9 mouse cellular contexts compared by ENCODE assay signal in the genomic region with DNA sequence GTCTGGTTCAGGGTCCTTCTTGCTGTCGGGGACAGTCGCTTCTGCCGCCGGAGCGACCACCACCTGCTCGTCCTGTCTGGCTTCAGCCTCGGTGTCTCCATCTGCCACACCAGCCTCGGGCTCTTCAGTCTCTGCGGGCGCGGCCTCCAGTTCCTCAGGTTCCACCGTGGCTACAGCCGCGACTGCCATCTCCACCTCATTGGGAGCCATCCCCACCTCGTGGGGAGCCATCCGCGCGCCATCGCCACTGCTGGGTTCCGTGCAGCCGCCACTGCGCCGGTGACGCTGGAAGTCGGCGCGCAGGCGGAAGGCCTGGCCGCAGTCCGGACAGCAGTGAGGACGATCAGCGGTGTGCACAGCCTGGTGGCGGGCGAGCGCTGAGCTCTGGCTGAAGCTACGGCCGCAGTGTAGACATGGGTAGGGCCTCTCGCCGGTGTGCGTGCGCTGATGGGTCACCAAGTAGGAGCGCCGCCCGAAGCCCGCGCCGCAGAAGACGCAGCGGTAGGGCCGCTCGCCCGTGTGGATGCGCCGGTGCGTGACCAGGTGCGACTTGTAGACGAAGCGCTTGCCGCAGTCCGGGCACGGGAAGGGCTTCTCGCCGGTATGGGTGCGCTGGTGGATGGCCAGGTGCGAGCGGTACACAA. TPM values are rescaled to one million over a fixed set of nuclear protein-coding genes. Genes with fewer than 3 reads are reported as not detected.
DNase-seq lines count a peak whose midpoint lies in the region; ATAC-seq and TF ChIP-seq lines count a peak whose summit lies in the region.
"Had no signal": no experiment of that assay in that cellular context is flagged by ENCODE, and none has a peak within 500 bp of the region (broad histone marks: within the 10 kb centered on the region; RNA-seq: fewer than 3 reads in every experiment).

No protein-coding gene starts in this region.

- WGBS in forebrain, embryonic 15.5 days, result 24% methylated on average over 66 of the region's 66 CpGs
- WGBS in midbrain, postnatal 0 days, result 33% methylated on average over 63 of the region's 66 CpGs
- 42% methylated on average over 66 of the region's 66 CpGs for WGBS in lung, adult 2 months

- peaks cover 20% of the 10 kb centered on the region for H3K4me1 ChIP-seq in forebrain, embryonic 15.5 days
- H3K4me1 ChIP-seq in midbrain, postnatal 0 days (ENCODE audit: insufficient read depth, low read length), result no peaks in the 10 kb centered on the region
- no peaks in the 10 kb centered on the region; the same call in 1 of the 2 replicates for H3K4me1 ChIP-seq in lung, adult 2 months (ENCODE audit: control insufficient read depth, insufficient read depth, low read length)

- peaks cover 40% of the 10 kb centered on the region for H3K27me3 ChIP-seq in forebrain, embryonic 15.5 days
- 0 out of 2 replicates have a peak, but pooled peaks cover 17% of the 10 kb centered on the region for H3K27me3 ChIP-seq in midbrain, postnatal 0 days (ENCODE audit: insufficient read depth, low read length)

- H3K9ac ChIP-seq in forebrain, embryonic 15.5 days (replicated peaks), result no peak overlapping the region
- H3K9ac ChIP-seq in midbrain, postnatal 0 days (replicated peaks; ENCODE audit: low read length, poor library complexity, severe bottlenecking), result 0 out of 2 replicates have a peak overlapping the region, but pooled peaks have one; percentile 39

- no peak for ATAC-seq in forebrain, embryonic 15.5 days (replicated peaks)
- no peak for ATAC-seq in midbrain, postnatal 0 days (ENCODE audit: low FRiP score)

- H3K9me3 ChIP-seq in forebrain, embryonic 15.5 days, result no peaks in the 10 kb centered on the region
- H3K9me3 ChIP-seq in midbrain, postnatal 0 days (ENCODE audit: low read length), result no peaks in the 10 kb centered on the region

- no peak for TF ChIP-seq CTCF in midbrain, postnatal 0 days (IDR thresholded peaks at IDR 0.05)
- TF ChIP-seq CTCF in lung, adult 2 months (IDR thresholded peaks at IDR 0.05; ENCODE audit: insufficient read depth, low read length), result no peak

- peak overlapping the region; percentile 53; the same call in 1 of the 2 replicates for H3K4me2 ChIP-seq in forebrain, embryonic 15.5 days (replicated peaks)
- 0 out of 2 replicates have a peak overlapping the region, but pooled peaks have one; percentile 41 for H3K4me2 ChIP-seq in midbrain, postnatal 0 days (ENCODE audit: low read depth, low read length, poor library complexity, severe bottlenecking)

- TF ChIP-seq POLR2A in lung, adult 2 months (IDR thresholded peaks at IDR 0.05; ENCODE audit: borderline replicate concordance, extremely low read depth, low read depth, low read length), result no peak

- peaks cover 58% of the 10 kb centered on the region for H3K36me3 ChIP-seq in forebrain, embryonic 15.5 days
- H3K36me3 ChIP-seq in midbrain, postnatal 0 days (ENCODE audit: insufficient read depth, low read length), result peaks cover 55% of the 10 kb centered on the region

- intact Hi-C loops in left cerebral cortex, postnatal 4 days (cut with DNase I), result no loop called here

- DNase-seq in left cerebral cortex, postnatal 4 days, result peak; percentile 52
- DNase-seq in left cerebral cortex, adult 8-10 months (ENCODE audit: low spot score in 2 of 2), result no peak
- peak; percentile 48 to 65 for DNase-seq in cerebellum, adult 18-20 months
- peak; percentile 13 for DNase-seq in midbrain, postnatal 0 days (ENCODE audit: low spot score)
- no peak for DNase-seq in thymus, postnatal 36 days
- DNase-seq in lung, adult 2 months, result no peak
- no peak for DNase-seq in layer of hippocampus, postnatal 14 days (ENCODE audit: low spot score in 2 of 2)

- no peak overlapping the region for H3K27ac ChIP-seq in forebrain, embryonic 15.5 days (replicated peaks)
- no peak overlapping the region for H3K27ac ChIP-seq in midbrain, postnatal 0 days (ENCODE audit: low read depth, low read length)

- peak overlapping the region; percentile 35; the same call in 1 of the 2 replicates for H3K4me3 ChIP-seq in forebrain, embryonic 15.5 days
- no peak overlapping the region; the same call in 1 of the 2 replicates for H3K4me3 ChIP-seq in midbrain, postnatal 0 days (ENCODE audit: low read depth, low read length)
- H3K4me3 ChIP-seq in lung, adult 2 months (replicated peaks; ENCODE audit: extremely low read depth, low read depth, low read length), result no peak overlapping the region

RNA-seq across cellular contexts. Expression of a gene that starts 15.2 kb away (rescaled TPM):
- 10 to 100 TPM; 29.5 to 30.2 TPM for total RNA-seq in left cerebral cortex, postnatal 4 days (2021)
- 10 to 100 TPM; 24.1 to 26.8 (median 24.5) TPM for total RNA-seq in left cerebral cortex, adult 8-10 months (2022)
- polyA plus RNA-seq in forebrain, embryonic 15.5 days (2015; fragmentation: Nextera tagmentation; extraction: Ambion mirVana), result 12.7 and 13.6 TPM in 2 replicates
- total RNA-seq in midbrain, postnatal 0 days (2014; rRNA removed), result 32.1 and 36.0 TPM in 2 replicates
- 6.2 and 6.8 TPM in 2 replicates for polyA plus RNA-seq in midbrain, postnatal 0 days (2015; fragmentation: Nextera tagmentation; extraction: Ambion mirVana)
- 10.1 and 10.4 TPM in 2 replicates for polyA plus RNA-seq in lung, adult 2 months (2012; rRNA removed)
- total RNA-seq in layer of hippocampus, postnatal 14 days (2021), result 10 to 100 TPM; 20.1 to 20.6 TPM

RNA-seq across cellular contexts. Expression of a gene that starts 19.6 kb away (rescaled TPM):
- total RNA-seq in left cerebral cortex, postnatal 4 days (2021), result 10 to 100 TPM; 24.9 to 29.5 TPM
- 10 to 100 TPM; 26.9 to 31.8 (median 31.4) TPM for total RNA-seq in left cerebral cortex, adult 8-10 months (2022)
- polyA plus RNA-seq in forebrain, embryonic 15.5 days (2015; fragmentation: Nextera tagmentation; extraction: Ambion mirVana), result 27.1 and 28.8 TPM in 2 replicates
- 31.1 and 36.1 TPM in 2 replicates for total RNA-seq in midbrain, postnatal 0 days (2014; rRNA removed)
- polyA plus RNA-seq in midbrain, postnatal 0 days (2015; fragmentation: Nextera tagmentation; extraction: Ambion mirVana), result 10.7 and 11.8 TPM in 2 replicates
- polyA plus RNA-seq in lung, adult 2 months (2012; rRNA removed), result 12.0 and 12.2 TPM in 2 replicates
- total RNA-seq in layer of hippocampus, postnatal 14 days (2021), result 10 to 100 TPM; 25.5 to 25.6 TPM

RNA-seq across cellular contexts. Expression of a gene that starts 27.9 kb away (rescaled TPM):
- not detected for total RNA-seq in left cerebral cortex, postnatal 4 days (2021)
- total RNA-seq in left cerebral cortex, adult 8-10 months (2022), result not detected
- not detected in 2 replicates for polyA plus RNA-seq in forebrain, embryonic 15.5 days (2015; fragmentation: Nextera tagmentation; extraction: Ambion mirVana)
- not detected in 2 replicates for total RNA-seq in midbrain, postnatal 0 days (2014; rRNA removed)
- 0.09 TPM in 1 of 2 replicates, not detected in the other for polyA plus RNA-seq in midbrain, postnatal 0 days (2015; fragmentation: Nextera tagmentation; extraction: Ambion mirVana)
- not detected in 2 replicates for polyA plus RNA-seq in lung, adult 2 months (2012; rRNA removed)
- total RNA-seq in layer of hippocampus, postnatal 14 days (2021), result not detected
- total RNA-seq: adrenal gland, postnatal 10 days had no signal

RNA-seq across cellular contexts. Expression of a gene that starts 38.8 kb away (rescaled TPM):
- total RNA-seq in left cerebral cortex, postnatal 4 days (2021), result 10 to 100 TPM in 1 of 2 experiments, 1 to 10 TPM in 1; 8.5 to 10.1 TPM
- 1 to 10 TPM; 4.0 to 4.7 (median 4.3) TPM for total RNA-seq in left cerebral cortex, adult 8-10 months (2022)
- polyA plus RNA-seq in forebrain, embryonic 15.5 days (2015; fragmentation: Nextera tagmentation; extraction: Ambion mirVana), result 0.08 TPM in 1 of 2 replicates, not detected in the other
- 27.5 and 31.3 TPM in 2 replicates for total RNA-seq in midbrain, postnatal 0 days (2014; rRNA removed)
- 0.62 and 0.81 TPM in 2 replicates for polyA plus RNA-seq in midbrain, postnatal 0 days (2015; fragmentation: Nextera tagmentation; extraction: Ambion mirVana)
- 1.4 and 1.5 TPM in 2 replicates for polyA plus RNA-seq in lung, adult 2 months (2012; rRNA removed)
- total RNA-seq in layer of hippocampus, postnatal 14 days (2021), result 1 to 10 TPM; 7.7 to 7.9 TPM

Comparison
In these comparisons a context has a peak if more than half of its experiments do, and no peak if none do; other contexts are left out.
1. DNase-seq: peak in left cerebral cortex, postnatal 4 days (single experiment), cerebellum, adult 18-20 months (2 of 2) and midbrain, postnatal 0 days (single experiment); none in left cerebral cortex, adult 8-10 months (0 of 2), thymus, postnatal 36 days (0 of 2), lung, adult 2 months (single experiment) and layer of hippocampus, postnatal 14 days (0 of 2).